Mouse (Mus musculus): ENCODE results near the gene Col28a1. TPM values are rescaled to one million over a fixed set of nuclear protein-coding genes. Genes with fewer than 3 reads are reported as not detected.
A peak's percentile ranks its signal among the peaks of the same experiment; 100 is the strongest.
"Not testable (repeated sequence)": the region's sequence is repeated elsewhere in the genome, so short reads cannot be mapped to it uniquely, and the experiment has no call there.

Col28a1 gene
- total and polyA plus RNA-seq, 3 experiments: 0.12 to 2.0 (median 0.86) TPM

GRCm38 (mm10) chr6:8023527-8023926 is 168.9 kb downstream of the Col28a1 start:
- no peak for DNase-seq

GRCm38 (mm10) chr6:7994736-7995135 is 197.7 kb downstream of the Col28a1 start:
- DNase-seq: no peak

DNA sequence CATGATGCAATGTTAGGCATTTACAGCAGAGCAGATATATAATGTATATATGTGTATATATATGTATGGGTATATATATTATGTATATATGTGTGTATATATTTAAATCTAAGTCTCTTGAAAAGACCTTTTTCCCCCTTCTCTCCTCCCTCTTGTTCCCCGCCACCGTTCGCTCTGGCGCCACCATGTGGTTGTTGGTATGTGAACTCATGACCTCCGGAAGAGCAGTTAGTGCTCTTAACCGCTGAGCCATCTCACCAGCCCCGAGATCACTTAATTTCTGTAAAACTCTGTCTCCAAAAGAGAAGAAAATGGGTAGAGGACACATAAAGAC is 208.8 kb downstream of the Col28a1 start:
- peak; percentile 28 for DNase-seq

GRCm38 (mm10) chr6:7982958-7983645 is 209.3 kb downstream of the Col28a1 start:
- not testable (repeated sequence) for DNase-seq

DNA sequence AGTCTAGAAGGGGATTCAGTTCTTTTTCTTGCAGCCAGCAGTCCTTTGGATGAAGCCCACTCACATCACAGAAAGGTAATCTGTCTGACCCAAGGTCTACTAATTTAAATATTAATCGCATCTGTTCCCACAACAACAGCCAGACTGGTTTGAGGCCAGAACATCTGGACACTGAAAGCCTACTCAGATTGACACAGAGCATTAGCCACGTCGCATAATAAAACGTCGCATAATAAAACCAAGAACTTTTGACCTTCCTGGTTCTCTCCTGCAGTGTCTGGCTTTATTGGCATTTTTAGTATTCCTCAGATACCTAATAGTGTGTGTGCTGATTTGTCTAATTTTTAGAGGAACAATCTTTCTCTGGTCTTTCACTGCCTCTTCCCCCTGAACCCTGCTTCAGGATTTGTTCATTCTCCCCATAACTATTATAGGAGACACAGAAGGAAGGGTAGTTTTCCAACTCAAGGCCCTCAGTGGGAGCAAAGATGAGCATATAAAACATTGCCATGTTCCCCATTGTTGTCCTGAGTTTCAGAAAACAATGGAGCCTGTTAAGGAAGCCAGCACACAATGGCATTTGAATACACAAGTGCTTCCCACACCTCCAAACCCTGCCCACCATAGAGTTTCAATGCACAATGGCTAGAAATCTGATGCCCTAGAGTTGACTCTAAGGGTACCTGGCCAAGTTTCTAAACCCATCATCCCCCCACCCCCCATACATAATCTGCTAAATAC is 221.2 kb downstream of the Col28a1 start:
- no peak for DNase-seq

GRCm38 (mm10) chr6:7969376-7969775 is 223.0 kb downstream of the Col28a1 start:
- no peak for DNase-seq

DNA sequence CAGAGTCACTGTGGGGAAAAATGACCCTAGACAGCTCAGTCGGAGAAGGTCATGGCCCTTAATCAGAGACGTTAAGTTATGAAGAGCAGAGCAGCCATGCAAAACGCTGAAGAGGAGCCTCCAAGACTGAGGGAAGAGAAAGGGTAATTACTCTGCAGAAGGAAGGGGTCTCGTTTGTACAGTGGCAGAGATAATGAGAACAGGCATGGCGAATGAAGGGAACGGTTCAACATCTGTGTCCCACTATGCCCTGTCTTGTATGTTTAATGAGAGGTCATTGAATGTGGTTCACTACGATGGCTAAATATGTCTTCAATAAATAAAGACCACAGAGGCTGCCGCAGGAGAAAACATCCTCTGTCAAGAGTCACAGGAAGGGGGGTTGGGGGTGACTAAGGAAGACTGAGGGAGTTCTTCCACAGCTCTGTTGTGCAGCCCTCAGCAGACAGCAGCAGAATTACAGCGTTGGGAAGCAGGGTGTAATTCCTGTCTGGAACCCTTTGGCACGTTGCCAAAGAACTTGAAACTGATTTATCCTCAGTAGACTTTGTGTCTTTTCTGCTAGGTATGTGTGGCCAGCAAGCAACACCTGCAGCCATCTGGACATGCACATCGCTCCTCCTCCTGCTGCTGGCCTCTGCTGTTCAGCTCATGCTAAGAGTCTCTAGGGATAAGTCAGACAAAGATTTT is 226.4 kb downstream of the Col28a1 start:
- DNase-seq: no peak

- no peak for DNase-seq
Measured at GRCm38 (mm10) chr6:7962749-7963148, 229.7 kb downstream of the Col28a1 start.

- no peak for DNase-seq
Measured at GRCm38 (mm10) chr6:7952208-7952607, 240.2 kb downstream of the Col28a1 start.

DNA sequence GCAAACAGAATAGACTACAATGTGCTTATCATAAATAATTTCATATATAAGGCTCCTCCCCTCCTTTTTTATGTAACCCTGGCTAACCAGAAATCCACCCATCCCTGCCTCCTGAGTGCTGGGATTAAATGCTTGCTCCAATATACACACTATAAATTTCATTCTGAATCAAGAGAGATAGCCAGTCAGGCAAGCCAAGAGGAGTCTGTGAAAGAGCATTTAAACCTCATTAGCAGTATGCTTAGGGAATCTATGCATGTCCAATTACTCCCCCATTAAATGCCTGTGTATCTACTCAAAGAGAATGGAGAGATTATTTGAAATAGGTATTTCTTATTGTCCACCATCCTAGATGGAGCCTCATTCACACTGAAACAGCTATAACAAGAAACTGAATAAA is 240.6 kb downstream of the Col28a1 start:
- DNase-seq: no peak

Other genes starting within 250 kb of the Col28a1 start
- 10 to 100 TPM; 13.8 to 17.1 TPM for gene Mios, start 16.6 kb upstream of the Col28a1 start, total RNA-seq (2021)
- gene Mios, start 16.6 kb upstream of the Col28a1 start, polyA plus RNA-seq (2012; rRNA removed): 1.5 and 2.5 TPM in 2 replicates
- 10 to 100 TPM in 1 of 2 experiments, 1 to 10 TPM in 1; 9.9 to 18.0 TPM for gene Rpa3, start 66.6 kb upstream of the Col28a1 start, total RNA-seq (2021)
- gene Rpa3, start 66.6 kb upstream of the Col28a1 start, polyA plus RNA-seq (2012; rRNA removed): 0.17 and 0.25 TPM in 2 replicates
- gene Umad1, start 66.7 kb upstream of the Col28a1 start, total RNA-seq (2021): 10 to 100 TPM; 17.2 to 18.4 TPM
- gene Umad1, start 66.7 kb upstream of the Col28a1 start, polyA plus RNA-seq (2012; rRNA removed): 5.6 and 7.4 TPM in 2 replicates
- gene Gm45062, start 66.8 kb upstream of the Col28a1 start, total RNA-seq (2021): 1 to 10 TPM in 1 of 2 experiments, under 1 TPM in 1; 0.75 to 2.7 TPM
- gene Gm45062, start 66.8 kb upstream of the Col28a1 start, polyA plus RNA-seq (2012; rRNA removed): 0.03 and 0.06 TPM in 2 replicates

All from adrenal gland, adult 2 months (tissue).